Mouse (Mus musculus) gastrocnemius, adult 18-20 months (tissue): ENCODE data around the gene Ano6. TPM values are rescaled to one million over a fixed set of nuclear protein-coding genes. Genes with fewer than 3 reads are reported as not detected.

Experiments used
- DNase-seq: peaks from one replicate; pipeline ENCODE4 v3.0.0; 2021; ENCODE audit warnings: low spot score
- total RNA-seq, 2 experiments: library from RNA; stranded (reverse); gene quantifications; 2 replicates each; pipeline ENCODE4 v1.2.3; 2021

The Ano6 gene
- total RNA-seq, 2 experiments from 2014 or later = 37.9 to 45.8 TPM

GRCm38 (mm10) chr15:95850546-95850945, 59.9 kb downstream of the Ano6 start:
- no peak for DNase-seq

- DNase-seq = no peak
Observed at GRCm38 (mm10) chr15:95855051-95855844, 64.6 kb downstream of the Ano6 start.

- DNase-seq = no peak
Observed at GRCm38 (mm10) chr15:95855953-95856352, 65.3 kb downstream of the Ano6 start.

DNA sequence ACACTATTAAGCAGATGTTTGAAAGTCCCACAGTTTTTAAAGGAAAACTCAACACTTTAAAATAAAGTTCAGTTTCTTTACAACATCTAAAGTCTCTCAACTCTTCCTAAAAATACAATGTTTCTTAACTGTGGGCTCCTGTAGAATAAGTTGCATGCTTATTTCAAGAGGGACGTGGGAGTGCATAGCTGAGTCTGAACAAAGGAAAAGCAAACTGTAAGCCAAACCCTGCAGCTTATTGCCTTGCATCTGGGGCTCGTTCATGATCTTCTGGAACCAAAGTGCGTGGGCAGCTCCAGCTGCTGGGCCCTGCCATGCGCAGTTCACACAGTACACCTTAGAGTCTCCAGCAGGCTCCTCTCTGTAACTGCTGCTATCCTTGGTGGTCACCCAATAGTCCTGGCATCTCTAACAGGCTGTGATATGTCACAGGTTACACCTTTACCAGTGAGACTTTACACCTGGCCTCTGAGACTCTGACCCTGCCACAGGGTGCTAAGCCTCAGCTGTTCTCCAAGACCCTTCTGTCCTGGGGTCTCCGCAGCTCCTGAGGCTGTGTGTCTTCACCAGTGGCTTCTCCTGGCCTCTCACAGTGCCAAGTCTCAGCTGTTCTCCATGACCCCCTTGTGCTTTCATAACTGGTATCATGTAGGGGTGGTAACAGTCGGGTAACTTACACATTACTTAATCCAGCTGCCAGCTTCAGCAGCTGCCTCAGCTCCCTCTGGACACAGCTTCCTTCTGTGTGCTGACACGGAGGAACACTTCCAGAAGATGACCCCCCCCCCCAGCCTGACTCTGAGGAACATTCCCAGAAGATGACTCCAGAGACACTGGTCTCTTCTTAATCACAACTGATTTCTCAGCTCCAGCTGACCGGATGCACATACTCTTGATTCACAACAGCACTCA, 66.3 kb downstream of the Ano6 start:
- DNase-seq = no peak

- no peak for DNase-seq
Observed at GRCm38 (mm10) chr15:95858876-95859655, 68.4 kb downstream of the Ano6 start.

DNA sequence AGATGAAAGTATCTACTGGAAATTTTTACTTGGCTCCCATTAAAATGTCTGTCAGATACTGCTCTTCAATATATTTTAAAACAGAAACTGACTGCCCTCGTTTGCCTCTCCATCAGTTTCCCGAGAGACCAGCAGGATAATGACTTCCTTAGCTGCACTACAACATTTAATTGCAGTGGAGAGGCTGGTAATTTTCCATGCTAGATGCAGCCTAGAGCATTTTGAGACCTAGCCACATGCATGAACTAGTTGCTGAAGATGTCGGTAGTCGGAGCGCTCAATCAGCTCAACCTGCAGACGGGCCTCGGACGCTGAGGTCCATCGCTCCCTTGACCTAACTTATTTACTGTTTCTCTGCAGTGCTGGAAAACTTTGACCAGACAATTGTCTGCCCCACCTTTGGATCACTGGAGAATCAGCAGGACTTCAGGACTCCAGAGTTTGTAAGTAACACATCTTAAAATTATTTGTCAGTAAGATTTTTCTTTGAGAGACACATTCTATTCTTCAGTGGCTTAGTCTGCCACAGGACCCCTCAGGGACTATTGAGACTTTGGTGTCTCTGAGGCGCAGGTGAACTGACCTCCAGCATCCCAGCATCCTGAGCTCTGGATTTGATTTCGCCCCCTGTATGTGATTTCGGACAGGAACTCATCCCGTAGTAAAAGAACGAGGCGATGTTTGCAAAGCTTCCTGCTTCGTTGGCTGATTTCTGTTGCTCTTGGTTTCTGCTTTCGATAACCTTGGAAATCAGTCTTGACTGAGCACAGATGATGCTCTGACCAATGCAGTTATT, 73.4 kb downstream of the Ano6 start:
- no peak for DNase-seq

DNA sequence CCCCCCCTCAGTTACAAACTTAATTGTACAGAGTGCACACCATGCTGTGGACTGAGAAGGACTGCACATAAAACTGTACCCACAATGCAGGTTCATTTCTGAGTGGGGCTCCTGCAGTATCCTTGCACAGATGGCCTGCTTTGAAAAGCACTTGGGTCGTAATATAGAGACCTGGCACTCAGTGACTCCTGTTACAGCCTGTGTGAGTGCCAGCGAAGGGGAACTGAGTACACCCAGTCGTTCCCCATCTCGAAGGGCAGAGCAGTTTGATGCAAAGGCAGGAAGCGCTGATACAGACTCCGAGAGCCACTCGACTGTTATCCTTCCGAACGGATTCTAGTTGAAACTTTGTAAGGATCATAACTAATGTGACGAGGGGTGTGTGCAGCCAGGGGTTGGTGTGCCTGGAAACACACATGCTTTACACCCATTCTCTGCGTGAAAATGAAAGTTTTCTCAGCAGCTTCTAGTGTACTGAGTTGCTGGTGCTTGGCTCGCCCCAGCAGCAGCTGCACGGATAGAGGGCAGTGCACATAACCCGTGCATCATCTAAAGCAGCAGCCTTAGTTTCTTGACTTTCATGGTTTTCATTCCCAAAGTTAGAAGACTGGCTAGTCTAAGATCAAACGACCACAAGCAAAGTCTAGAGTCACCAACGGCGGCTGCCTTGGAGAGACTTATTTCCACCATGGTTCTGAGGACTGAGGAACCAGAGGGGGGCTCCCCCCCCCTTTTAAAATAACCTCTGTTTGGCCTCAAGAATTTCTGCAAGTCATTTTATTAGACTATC, 74.9 kb downstream of the Ano6 start:
- peak; percentile 29 for DNase-seq

DNA sequence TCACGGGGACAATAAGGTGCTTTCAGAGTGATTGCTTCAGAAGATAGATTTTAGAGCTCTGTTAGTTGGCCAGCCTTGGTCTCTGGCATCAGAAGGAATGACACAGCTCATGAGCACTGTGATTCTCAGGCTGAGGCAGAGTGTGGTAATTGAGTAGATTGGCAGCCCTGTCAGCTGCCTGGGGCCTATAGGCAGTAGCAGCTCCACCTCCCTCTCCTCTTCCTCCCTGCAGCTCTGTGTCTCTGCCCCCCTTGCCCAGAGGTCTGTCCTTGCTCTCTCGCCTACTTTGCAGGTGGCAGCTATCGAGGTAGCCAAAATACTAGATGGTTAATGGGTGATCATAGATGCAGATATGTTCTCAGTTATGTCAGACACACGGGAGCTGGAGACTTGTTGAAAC, 77.5 kb downstream of the Ano6 start:
- DNase-seq = no peak

- no peak for DNase-seq
Observed at GRCm38 (mm10) chr15:95869611-95870010, 79.0 kb downstream of the Ano6 start.

GRCm38 (mm10) chr15:95871631-95872030, 81.0 kb downstream of the Ano6 start:
- DNase-seq = no peak

GRCm38 (mm10) chr15:95872447-95872846, 81.8 kb downstream of the Ano6 start:
- DNase-seq = no peak

- no peak for DNase-seq
Observed at GRCm38 (mm10) chr15:95873276-95873675, 82.6 kb downstream of the Ano6 start.

GRCm38 (mm10) chr15:95874216-95874615, 83.6 kb downstream of the Ano6 start:
- DNase-seq = no peak

DNA sequence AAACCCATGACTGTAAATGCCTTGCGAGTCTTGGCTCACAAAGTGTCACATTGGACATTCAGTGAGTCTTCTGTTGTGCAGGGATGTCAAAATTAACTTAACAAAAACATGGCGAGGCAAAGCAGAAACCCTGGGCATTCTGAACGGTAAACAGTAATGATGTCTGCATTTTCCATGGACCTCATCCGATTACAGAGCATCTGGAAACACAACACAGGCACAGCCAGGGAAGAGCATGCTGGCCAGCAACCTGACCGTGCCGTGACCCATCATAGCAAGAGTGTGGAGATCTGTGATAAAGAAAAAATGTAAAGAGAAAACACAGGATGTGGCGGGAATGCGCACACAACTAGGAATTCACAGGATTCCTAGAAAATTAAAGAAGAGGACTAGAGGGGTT, 84.1 kb downstream of the Ano6 start:
- no peak for DNase-seq

DNA sequence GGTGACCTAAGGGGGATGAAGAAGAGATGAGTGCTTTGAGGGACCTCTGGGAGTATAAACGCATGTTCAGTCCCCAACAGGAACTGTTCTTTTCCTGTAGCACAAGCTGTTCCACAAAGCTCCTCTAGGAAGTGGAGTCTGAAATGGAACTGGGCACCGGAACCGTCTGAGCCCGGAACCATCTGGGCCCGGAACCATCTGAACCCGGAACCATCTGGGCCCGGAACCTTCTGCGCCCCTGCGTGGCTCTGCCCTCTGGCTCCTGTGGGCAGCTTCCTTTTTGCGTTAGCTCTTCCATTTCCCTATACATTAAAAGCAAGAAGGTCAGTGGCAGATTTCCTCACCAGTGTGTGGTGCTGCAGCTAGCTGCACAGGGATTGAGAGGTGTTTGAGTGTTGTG, 85.3 kb downstream of the Ano6 start:
- no peak for DNase-seq

GRCm38 (mm10) chr15:95880616-95881151, 90.0 kb downstream of the Ano6 start:
- no peak for DNase-seq

DNA sequence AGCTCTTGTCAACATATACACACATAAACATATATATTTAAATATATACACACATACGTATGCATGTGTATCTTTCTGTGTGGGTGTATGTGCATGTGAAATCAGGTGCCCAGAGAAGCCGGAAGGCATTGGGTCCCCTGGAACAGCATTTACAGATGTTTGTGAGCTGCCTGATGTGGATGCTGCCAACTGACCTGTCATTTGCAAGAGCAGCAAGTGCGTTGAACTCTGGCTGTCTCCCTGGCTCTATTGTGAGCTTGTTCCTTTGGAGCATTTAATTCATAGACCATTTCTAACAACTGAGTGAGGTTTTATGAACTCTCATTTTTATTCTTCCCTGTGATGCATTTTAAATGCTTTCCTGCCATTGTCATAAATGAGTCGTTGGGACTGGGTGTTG, 91.8 kb downstream of the Ano6 start:
- no peak for DNase-seq

DNA sequence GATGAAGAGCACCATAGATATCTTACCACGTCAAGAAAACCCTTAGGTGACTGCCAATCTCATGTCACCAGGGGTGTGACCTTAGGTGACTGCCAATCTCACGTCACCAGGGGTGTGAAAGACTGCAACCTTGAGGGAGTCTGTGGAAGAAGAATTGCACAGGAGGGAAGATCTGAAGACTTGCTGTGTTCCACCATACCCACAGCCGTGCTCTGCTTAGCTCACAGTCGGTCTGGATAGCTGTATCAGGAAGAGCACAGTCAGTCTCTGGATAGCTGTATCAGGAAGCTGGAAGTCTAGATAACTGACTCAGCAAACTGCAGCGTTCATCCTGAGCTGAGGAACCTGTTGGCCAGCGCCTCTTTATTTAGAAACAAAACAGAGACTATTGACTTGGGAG, 92.9 kb downstream of the Ano6 start:
- DNase-seq = no peak

- no peak for DNase-seq
Observed at GRCm38 (mm10) chr15:95884658-95885620, 94.3 kb downstream of the Ano6 start.
